Comparison of ENCODE assay signal across 8 mouse cellular contexts in the genomic region with DNA sequence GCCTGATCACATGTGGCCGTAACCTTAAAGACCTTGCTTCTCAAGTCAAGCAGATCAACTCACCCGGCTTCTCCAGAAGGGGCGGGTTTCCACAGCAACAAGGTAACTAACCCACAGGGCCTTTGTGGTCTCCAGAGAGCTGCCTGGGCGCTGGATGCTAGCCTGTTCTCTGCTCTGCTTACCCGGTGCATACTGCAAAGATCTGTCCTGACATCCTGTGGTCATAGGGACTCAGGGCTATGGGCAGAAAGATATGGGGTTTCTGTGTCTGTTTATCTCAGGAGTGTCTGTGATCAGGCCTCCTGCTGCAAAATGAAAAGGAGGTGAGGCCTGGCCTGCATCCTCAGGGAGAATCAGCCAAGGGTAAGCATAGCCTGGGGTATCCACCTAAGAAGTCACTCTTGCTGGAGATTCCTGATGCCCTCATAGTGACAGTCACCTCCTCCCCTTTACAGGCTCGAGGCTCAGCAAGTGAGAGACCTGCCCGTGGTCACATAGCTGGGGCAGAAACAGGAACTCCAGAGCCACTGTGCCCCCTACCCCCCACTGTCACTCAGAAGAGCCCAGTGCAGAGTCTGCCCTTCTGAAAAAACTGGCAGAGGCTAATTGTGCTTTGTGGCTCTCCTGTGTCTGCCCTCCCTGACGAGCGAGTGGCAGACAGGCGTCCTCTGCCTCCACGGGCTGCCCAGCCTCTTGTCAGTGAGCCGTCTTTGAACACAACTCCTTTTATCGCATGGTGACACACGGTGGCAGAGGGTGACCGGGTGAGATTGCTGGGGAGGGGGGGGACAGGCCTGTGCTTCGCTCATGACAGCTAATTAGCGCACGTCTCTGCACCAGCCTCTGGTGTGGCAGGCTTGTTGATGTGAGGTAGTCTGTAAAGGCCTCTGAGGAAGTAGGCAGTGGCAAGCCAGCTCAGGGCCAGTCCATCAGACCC.
DNase-seq lines count a peak whose midpoint lies in the region; ATAC-seq and TF ChIP-seq lines count a peak whose summit lies in the region.

No protein-coding gene starts in this region.

- peak overlapping the region; percentile 36; the same call in 1 of the 2 replicates for H3K9ac ChIP-seq in lung, embryonic 14.5 days
- H3K9ac ChIP-seq in forebrain, embryonic 13.5 days, result peak overlapping the region; percentile 39
- peak overlapping the region; percentile 89 for H3K9ac ChIP-seq in liver, embryonic 14.5 days (replicated peaks)

- TF ChIP-seq CTCF in lung, embryonic 14.5 days (IDR thresholded peaks at IDR 0.05; ENCODE audit: low read depth), result no peak
- peak; percentile 32; the same call in 1 of the 2 replicates for TF ChIP-seq CTCF in liver, embryonic 14.5 days (IDR thresholded peaks at IDR 0.05; ENCODE audit: low read depth)

- peaks cover 54% of the 10 kb centered on the region for H3K4me1 ChIP-seq in lung, embryonic 14.5 days (ENCODE audit: insufficient read depth)
- H3K4me1 ChIP-seq in forebrain, embryonic 13.5 days, result peaks cover 99% of the 10 kb centered on the region
- peaks cover 57 to 74% of the 10 kb centered on the region in 2 experiments for H3K4me1 ChIP-seq in liver, embryonic 14.5 days (replicated peaks; ENCODE audit: control insufficient read depth in 2 of 2, insufficient read depth in 2 of 2, low read length in 1 of 2)

- no peak for ATAC-seq in lung, embryonic 14.5 days (ENCODE audit: insufficient read depth)
- peak; percentile 49; the same call in 1 of the 2 replicates for ATAC-seq in forebrain, embryonic 13.5 days
- peak; percentile 87 for ATAC-seq in liver, embryonic 14.5 days (ENCODE audit: insufficient read depth)

- H3K4me2 ChIP-seq in lung, embryonic 14.5 days, result peak overlapping the region; percentile 29; the same call in 1 of the 2 replicates
- H3K4me2 ChIP-seq in forebrain, embryonic 13.5 days, result peak overlapping the region; percentile 27
- peak overlapping the region; percentile 97 for H3K4me2 ChIP-seq in liver, embryonic 14.5 days (ENCODE audit: low read depth)

- H3K9me3 ChIP-seq in lung, embryonic 14.5 days (ENCODE audit: low read depth, low read length), result no peaks in the 10 kb centered on the region
- H3K9me3 ChIP-seq in forebrain, embryonic 13.5 days (replicated peaks), result no peaks in the 10 kb centered on the region
- H3K9me3 ChIP-seq in liver, embryonic 14.5 days (ENCODE audit: control insufficient read depth, low read length), result no peaks in the 10 kb centered on the region

- no peak for DNase-seq in lung, embryonic 14.5 days
- DNase-seq in lung, adult 18-20 months, result no peak
- DNase-seq in liver, embryonic 14.5 days (ENCODE audit: low read depth in 3 of 3, low spot score in 3 of 3), result peak; percentile 90 to 92 (median 91)
- DNase-seq in spleen, postnatal 10 days (ENCODE audit: low spot score in 2 of 2), result peak; percentile 72 to 89
- DNase-seq in gastrocnemius, adult 18-20 months (ENCODE audit: low spot score), result no peak
- no peak for DNase-seq in layer of hippocampus, adult 18-20 months (ENCODE audit: low spot score in 2 of 2)
- DNase-seq in kidney, adult 18-20 months, result no peak

- peak overlapping the region; percentile 58 for H3K27ac ChIP-seq in lung, embryonic 14.5 days (ENCODE audit: low read depth)
- H3K27ac ChIP-seq in forebrain, embryonic 13.5 days, result peak overlapping the region; percentile 77
- peak overlapping the region; percentile 98 for H3K27ac ChIP-seq in liver, embryonic 14.5 days

- no peaks in the 10 kb centered on the region for H3K36me3 ChIP-seq in lung, embryonic 14.5 days (ENCODE audit: insufficient read depth)
- no peaks in the 10 kb centered on the region for H3K36me3 ChIP-seq in forebrain, embryonic 13.5 days (ENCODE audit: poor library complexity, severe bottlenecking)
- no peaks in the 10 kb centered on the region for H3K36me3 ChIP-seq in liver, embryonic 14.5 days (replicated peaks; ENCODE audit: control insufficient read depth, insufficient read depth, low read depth)

- H3K27me3 ChIP-seq in lung, embryonic 14.5 days (ENCODE audit: insufficient read depth, low read length), result no peaks in the 10 kb centered on the region
- 0 out of 2 replicates have a peak, but pooled peaks cover 3% of the 10 kb centered on the region for H3K27me3 ChIP-seq in forebrain, embryonic 13.5 days
- H3K27me3 ChIP-seq in liver, embryonic 14.5 days (ENCODE audit: control insufficient read depth, insufficient read depth, low read length), result no peaks in the 10 kb centered on the region

- peak; percentile 92 for TF ChIP-seq EP300 in liver, embryonic 14.5 days (IDR thresholded peaks at IDR 0.05; ENCODE audit: low read depth)

- WGBS in lung, embryonic 14.5 days, result 54% methylated on average over 18 of the region's 18 CpGs
- WGBS in forebrain, embryonic 13.5 days, result 13% methylated on average over 18 of the region's 18 CpGs
- WGBS in liver, embryonic 14.5 days (ENCODE audit: insufficient replicate concordance), result 5% methylated on average over 18 of the region's 18 CpGs

- peak overlapping the region; percentile 12; the same call in 1 of the 2 replicates for H3K4me3 ChIP-seq in lung, embryonic 14.5 days (ENCODE audit: low read depth, low read length)
- no peak overlapping the region for H3K4me3 ChIP-seq in forebrain, embryonic 13.5 days
- peak overlapping the region; percentile 71 to 74 for H3K4me3 ChIP-seq in liver, embryonic 14.5 days (ENCODE audit: insufficient read depth in 1 of 2, low read depth in 2 of 2, low read length in 2 of 2)

Comparison
In these comparisons a context has a peak if more than half of its experiments do, and no peak if none do; other contexts are left out.
1. DNase-seq: peak in liver, embryonic 14.5 days (3 of 3) and spleen, postnatal 10 days (2 of 2); none in lung, embryonic 14.5 days (single experiment), lung, adult 18-20 months (0 of 2), gastrocnemius, adult 18-20 months (single experiment), layer of hippocampus, adult 18-20 months (0 of 2) and kidney, adult 18-20 months (single experiment).
2. H3K4me2 ChIP-seq: peak in every context shown above with its lines; median percentile 97 in liver, embryonic 14.5 days; 29 in lung, embryonic 14.5 days; 27 in forebrain, embryonic 13.5 days.
3. H3K9ac ChIP-seq: peak in every context shown above with its lines; median percentile 89 in liver, embryonic 14.5 days; 39 in forebrain, embryonic 13.5 days; 36 in lung, embryonic 14.5 days.
4. Peak in every context shown above with its lines, with median percentiles within 50 percentile points of each other: H3K27ac ChIP-seq.